Mouse (Mus musculus) embryonic facial prominence, embryonic 11.5 days (tissue): ENCODE data around the gene Rdm1. TPM values are rescaled to one million over a fixed set of nuclear protein-coding genes. Genes with fewer than 3 reads are reported as not detected.
"Not testable (repeated sequence)": the region's sequence is repeated elsewhere in the genome, so short reads cannot be mapped to it uniquely, and the experiment has no call there.

Experiments used
- ATAC-seq: fragments of 200-750 bp; cut with Nextera tagmentation; replicated peaks from 2 replicates; pipeline ENCODE4 v1.8.0; 2017; ENCODE audit warnings: low read depth; ENCODE audit not compliant: insufficient number of reproducible peaks, low FRiP score, low TSS enrichment
- DNase-seq: peaks from one replicate; pipeline ENCODE4 v3.0.0-alpha.2; 2015; ENCODE audit warnings: low spot score
- H3K27ac ChIP-seq: fragments of 300-500 bp; sonication (generic); replicated peaks from 2 replicates; pipeline ENCODE4 v1.5.1; 2014; ENCODE audit warnings: mild to moderate bottlenecking, low read depth, low read length, control low read depth
- H3K27me3 ChIP-seq: fragments of 300-500 bp; sonication (generic); 2 replicates; pipeline ENCODE4 v1.6.1; 2014; ENCODE audit warnings: mild to moderate bottlenecking, low read length, moderate library complexity, mixed read lengths; ENCODE audit not compliant: control insufficient read depth, insufficient read depth
- H3K36me3 ChIP-seq: fragments of 300-500 bp; sonication (generic); replicated peaks from 2 replicates; pipeline ENCODE4 v1.6.1; 2014; ENCODE audit warnings: low read depth, mild to moderate bottlenecking, low read length, moderate library complexity, mixed read lengths; ENCODE audit not compliant: control insufficient read depth, insufficient read depth
- H3K4me1 ChIP-seq: fragments of 300-500 bp; sonication (generic); 2 replicates; pipeline ENCODE4 v1.6.1; 2014; ENCODE audit warnings: low read length, mixed read lengths; ENCODE audit not compliant: control insufficient read depth, insufficient read depth
- H3K4me2 ChIP-seq: fragments of 300-500 bp; sonication (generic); 2 replicates; pipeline ENCODE4 v1.6.1; 2014; ENCODE audit warnings: low read depth, mild to moderate bottlenecking, control low read depth, low read length, moderate library complexity
- H3K4me3 ChIP-seq: fragments of 300-500 bp; sonication (generic); 2 replicates; pipeline ENCODE4 v1.5.1; 2014; ENCODE audit warnings: low read depth, low read length, control low read depth
- H3K9ac ChIP-seq: fragments of 300-500 bp; sonication (generic); replicated peaks from 2 replicates; pipeline ENCODE4 v1.6.1; 2014; ENCODE audit warnings: mild to moderate bottlenecking, control low read depth, low read length
- H3K9me3 ChIP-seq: fragments of 300-500 bp; sonication (generic); replicated peaks from 2 replicates; pipeline ENCODE4 v1.6.1; 2016; ENCODE audit warnings: mild to moderate bottlenecking, low read length, inconsistent platforms, mixed read lengths; ENCODE audit not compliant: control insufficient read depth
- WGBS: fragments of 180-500 bp; shearing (Covaris S2); extraction: QIAGEN DNeasy Blood & Tissue Kit; methylation state at CpG from one replicate; pipeline ENCODE4 v1.1.7; 2014; 5-methylcytosine and 5-hydroxymethylcytosine counted together
- polyA plus RNA-seq: library from polyadenylated mRNA; unstranded; fragments of >200 nt; fragmentation: Nextera tagmentation; extraction: Ambion mirVana; gene quantifications from 2 replicates; pipeline ENCODE4 v1.2.1, GENCODE M21; 2014

Rdm1 gene
- polyA plus RNA-seq, 1 experiment from 2014 or later: 43.0 TPM

DNA sequence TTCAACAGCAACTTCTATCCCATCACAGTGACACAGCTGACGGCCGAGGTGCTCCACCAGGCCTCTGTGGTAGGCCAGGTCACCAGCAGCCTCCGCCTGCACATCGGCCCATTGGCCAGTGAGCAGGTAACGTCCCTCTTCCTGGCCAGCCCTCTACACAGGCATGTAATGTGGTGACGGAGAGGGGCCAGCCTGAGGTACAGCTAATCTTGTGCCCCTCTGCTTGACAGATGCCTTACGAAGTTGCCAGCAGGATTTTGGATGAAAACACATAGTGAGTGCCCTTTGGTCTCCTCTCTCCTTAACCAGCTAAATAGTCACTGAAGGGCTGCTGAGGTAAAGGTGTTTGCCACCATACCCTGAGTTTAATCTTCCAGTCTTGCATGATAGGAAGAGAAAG is 38.1 kb upstream of the Rdm1 start:
- 87% methylated on average over 7 of the region's 7 CpGs for WGBS
- Histone ChIP-seq H3K27ac (no peak overlapping the region), H3K27me3 (no peaks in the 10 kb centered on the region), H3K4me3 (no peak overlapping the region), H3K4me2 (no peak overlapping the region), H3K36me3 (no peaks in the 10 kb centered on the region), H3K4me1 (no peaks in the 10 kb centered on the region), H3K9ac (no peak overlapping the region), H3K9me3 (no peaks in the 10 kb centered on the region)
- no peak for ATAC-seq
- no peak for DNase-seq

DNA sequence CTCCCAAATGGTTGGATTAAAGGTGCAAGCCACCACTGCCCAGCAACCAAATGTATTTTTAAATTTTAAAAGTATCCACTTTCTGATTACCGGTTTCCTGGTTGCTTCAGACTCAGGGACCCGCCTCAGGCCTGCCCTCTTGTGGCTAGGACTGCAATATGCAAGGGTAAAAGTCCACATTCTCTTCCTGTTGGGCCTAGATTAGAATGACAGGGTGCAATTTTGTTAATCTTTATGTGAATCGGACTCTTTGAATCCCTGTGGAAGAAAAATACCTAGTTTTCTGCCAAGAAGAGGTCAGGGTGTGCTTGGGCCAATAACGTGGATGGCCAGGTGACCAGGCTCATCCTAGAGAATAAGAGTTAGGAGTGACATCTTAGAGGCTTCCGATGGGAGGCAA is 37.6 kb upstream of the Rdm1 start:
- no peak overlapping the region for H3K27ac ChIP-seq
- 32% methylated on average over 5 of the region's 5 CpGs for WGBS
- H3K4me3 ChIP-seq: no peak overlapping the region
- no peaks in the 10 kb centered on the region for H3K9me3 ChIP-seq
- no peaks in the 10 kb centered on the region for H3K27me3 ChIP-seq
- no peaks in the 10 kb centered on the region for H3K36me3 ChIP-seq
- H3K9ac ChIP-seq: no peak overlapping the region
- DNase-seq: peak; percentile 73
- no peak for ATAC-seq
- H3K4me2 ChIP-seq: no peak overlapping the region
- no peaks in the 10 kb centered on the region for H3K4me1 ChIP-seq

DNA sequence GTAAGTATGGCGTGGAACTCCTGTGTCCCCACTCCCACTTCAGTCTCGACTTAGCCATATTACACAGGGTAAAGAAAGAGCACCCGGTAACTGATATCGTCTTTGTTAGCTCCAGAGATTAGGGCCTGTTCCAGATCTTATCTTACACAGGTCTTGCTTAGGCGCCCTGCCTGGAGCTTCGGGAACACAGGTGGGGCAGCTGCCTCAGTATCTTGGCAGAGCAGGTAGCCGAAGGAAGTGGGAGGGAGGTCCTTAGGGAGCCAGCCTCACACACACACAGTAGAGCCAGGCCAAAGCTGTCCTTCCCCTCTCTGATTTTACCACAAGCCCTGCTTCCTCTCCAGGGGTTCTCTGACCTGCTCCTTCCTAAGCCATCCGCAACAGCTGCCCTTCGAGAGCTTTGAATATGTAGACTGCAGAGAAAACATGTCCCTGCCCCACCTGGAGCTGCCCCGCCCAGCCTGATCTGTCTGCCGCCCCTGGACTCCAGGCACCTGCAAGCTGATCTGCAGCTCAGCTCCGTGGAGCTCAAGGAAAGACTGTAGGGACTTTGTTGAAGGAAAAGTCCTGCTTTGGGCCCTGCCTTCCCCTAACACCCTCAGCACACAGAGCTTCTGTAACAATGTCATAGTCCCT is 36.9 kb upstream of the Rdm1 start:
- Histone ChIP-seq H3K9me3 (no peaks in the 10 kb centered on the region), H3K4me2 (no peak overlapping the region), H3K36me3 (no peaks in the 10 kb centered on the region), H3K4me1 (no peaks in the 10 kb centered on the region), H3K27me3 (no peaks in the 10 kb centered on the region), H3K27ac (no peak overlapping the region), H3K9ac (no peak overlapping the region), H3K4me3 (no peak overlapping the region)
- no peak for DNase-seq
- ATAC-seq: no peak
- 76% methylated on average over 12 of the region's 12 CpGs for WGBS

DNA sequence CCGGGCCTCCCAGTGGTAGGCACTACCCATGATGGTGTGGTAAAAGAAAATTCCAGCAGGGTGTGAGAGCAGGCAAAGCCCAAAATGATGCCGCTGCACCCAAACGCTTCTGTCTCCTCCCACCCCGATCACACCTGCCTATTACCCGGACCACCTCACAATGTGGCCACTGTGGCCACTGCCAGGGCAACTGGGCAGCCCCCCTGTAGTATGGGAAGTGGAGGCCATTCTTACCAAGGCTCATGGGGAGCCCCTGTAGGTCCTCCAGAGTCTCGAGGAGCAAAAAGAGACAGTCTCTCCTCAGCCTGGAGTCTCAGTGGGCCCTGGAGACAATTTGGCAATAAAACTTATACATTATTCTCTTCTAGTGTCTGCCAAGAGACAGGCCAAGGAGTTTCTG is 27.8 kb upstream of the Rdm1 start, which contains the start of gene Gm11634:
Gm11634 (minus strand) TSS at position 101 of the 400 bp plus-strand sequence.
- ATAC-seq (no peak), DNase-seq (no peak)
- no peak within 1 kb of the TSS for H3K4me2 ChIP-seq
- no peak within 1 kb of the TSS for H3K4me3 ChIP-seq
- H3K4me1 ChIP-seq: no peaks in the 10 kb centered on the region
- H3K36me3 ChIP-seq: no peaks in the 10 kb centered on the region
- no peaks in the 10 kb centered on the region for H3K9me3 ChIP-seq
- H3K27ac ChIP-seq: no peak within 1 kb of the TSS
- WGBS: 77% methylated on average over 6 of the region's 6 CpGs
- no peak within 1 kb of the TSS for H3K9ac ChIP-seq
- H3K27me3 ChIP-seq: no peaks in the 10 kb centered on the region

DNA sequence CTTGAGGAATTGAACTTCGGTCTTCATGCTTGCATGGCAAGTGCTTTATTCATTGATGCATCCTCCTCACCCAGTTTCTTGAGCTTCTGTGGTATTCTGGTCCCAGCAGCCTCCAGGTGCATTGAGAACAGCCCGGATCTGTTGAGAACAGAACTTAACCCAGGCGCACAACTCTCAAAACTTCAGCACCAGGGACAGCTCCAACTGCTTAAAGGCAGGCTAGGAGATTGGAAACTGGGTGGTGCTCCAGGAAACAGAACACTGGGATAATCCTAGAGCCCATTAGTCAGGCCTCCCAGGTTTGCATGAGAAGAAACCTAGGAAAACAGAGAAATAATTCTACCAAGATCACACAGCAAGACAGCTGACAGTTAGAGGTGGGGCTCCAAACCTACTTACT is 24.5 kb upstream of the Rdm1 start:
- H3K9ac ChIP-seq: no peak overlapping the region
- H3K4me2 ChIP-seq: no peak overlapping the region
- H3K4me3 ChIP-seq: no peak overlapping the region
- no peaks in the 10 kb centered on the region for H3K4me1 ChIP-seq
- no peaks in the 10 kb centered on the region for H3K9me3 ChIP-seq
- no peaks in the 10 kb centered on the region for H3K36me3 ChIP-seq
- H3K27ac ChIP-seq: no peak overlapping the region
- ATAC-seq: no peak
- WGBS: 11% methylated on average over 3 of the region's 3 CpGs
- DNase-seq: peak; percentile 94
- no peaks in the 10 kb centered on the region for H3K27me3 ChIP-seq

DNA sequence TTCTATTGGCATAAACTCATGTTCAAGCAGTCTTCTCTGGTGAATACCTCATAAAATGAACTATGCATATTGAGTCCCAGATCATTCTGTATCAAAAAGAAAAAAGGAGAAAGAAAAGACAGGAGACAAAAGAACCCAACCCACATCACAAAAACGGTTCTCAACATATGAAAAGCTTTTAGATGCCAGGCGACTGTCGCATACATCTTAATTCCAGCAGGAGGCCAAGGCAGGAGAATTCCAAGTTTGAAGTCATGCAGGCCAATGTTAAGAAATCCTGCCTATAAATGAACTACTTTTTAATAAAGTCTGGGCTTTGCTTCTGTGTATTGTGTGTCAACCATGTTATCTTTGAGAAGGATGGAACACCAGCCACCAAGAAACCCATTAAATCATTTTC is 22.9 kb upstream of the Rdm1 start:
- DNase-seq (no peak), ATAC-seq (no peak)
- Histone ChIP-seq H3K4me1 (no peaks in the 10 kb centered on the region), H3K4me3 (no peak overlapping the region), H3K36me3 (no peaks in the 10 kb centered on the region), H3K4me2 (peak overlapping the region; percentile 26; the same call in 1 of the 2 replicates), H3K9ac (no peak overlapping the region), H3K9me3 (no peaks in the 10 kb centered on the region), H3K27ac (no peak overlapping the region), H3K27me3 (no peaks in the 10 kb centered on the region)
- WGBS: 2% methylated on average over 3 of the region's 3 CpGs

DNA sequence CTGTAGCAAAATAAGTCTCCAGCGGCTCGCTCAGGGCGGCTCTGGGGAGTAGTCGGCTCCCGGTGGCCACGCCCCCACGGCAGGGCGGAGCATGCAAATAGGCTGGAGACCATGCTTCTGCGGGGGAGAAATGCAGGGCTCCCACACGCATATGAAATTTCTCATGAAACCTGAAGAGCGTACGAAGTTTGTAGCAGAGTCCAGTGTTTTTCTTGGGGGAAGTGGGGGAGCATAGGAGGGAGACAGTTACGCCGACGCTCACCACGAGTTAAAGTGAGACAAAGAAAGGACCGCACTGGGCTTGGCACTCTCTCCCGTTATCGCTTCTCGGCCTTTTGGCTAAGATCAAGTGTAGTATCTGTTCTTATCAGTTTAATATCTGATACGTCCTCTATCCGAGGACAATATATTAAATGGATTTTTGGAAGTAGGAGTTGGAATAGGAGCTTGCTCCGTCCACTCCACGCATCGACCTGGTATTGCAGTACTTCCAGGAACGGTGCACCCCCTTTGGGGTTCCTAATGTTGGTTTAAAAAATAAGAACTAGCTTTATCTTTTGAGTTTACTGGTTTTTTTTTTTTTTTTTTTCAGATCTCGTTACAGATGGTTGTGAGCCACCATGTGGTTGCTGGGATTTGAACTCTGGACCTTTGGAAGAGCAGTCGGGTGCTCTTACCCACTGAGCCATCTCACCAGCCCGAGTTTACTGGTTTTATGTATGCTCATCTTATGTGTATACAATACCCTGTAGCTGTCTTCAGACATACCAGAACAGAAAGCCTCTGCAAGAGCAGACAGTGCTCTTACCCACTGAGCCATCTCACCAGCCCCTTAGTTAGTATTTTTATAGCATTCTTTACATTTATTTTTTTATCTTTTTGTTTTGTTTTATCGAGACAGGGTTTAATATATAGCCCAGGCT is 22.2 kb upstream of the Rdm1 start:
- Histone ChIP-seq H3K4me3 (0 out of 2 replicates have a peak overlapping the region, but pooled peaks have one; percentile 9), H3K4me2 (peak overlapping the region; percentile 26)
- H3K27me3 ChIP-seq, H3K27ac ChIP-seq, H3K36me3 ChIP-seq, H3K9ac ChIP-seq, H3K9me3 ChIP-seq, H3K4me1 ChIP-seq: not testable (repeated sequence)
- WGBS: 1% methylated on average over 30 of the region's 30 CpGs
- ATAC-seq (peak; percentile 59), DNase-seq (peak; percentile 86)

DNA sequence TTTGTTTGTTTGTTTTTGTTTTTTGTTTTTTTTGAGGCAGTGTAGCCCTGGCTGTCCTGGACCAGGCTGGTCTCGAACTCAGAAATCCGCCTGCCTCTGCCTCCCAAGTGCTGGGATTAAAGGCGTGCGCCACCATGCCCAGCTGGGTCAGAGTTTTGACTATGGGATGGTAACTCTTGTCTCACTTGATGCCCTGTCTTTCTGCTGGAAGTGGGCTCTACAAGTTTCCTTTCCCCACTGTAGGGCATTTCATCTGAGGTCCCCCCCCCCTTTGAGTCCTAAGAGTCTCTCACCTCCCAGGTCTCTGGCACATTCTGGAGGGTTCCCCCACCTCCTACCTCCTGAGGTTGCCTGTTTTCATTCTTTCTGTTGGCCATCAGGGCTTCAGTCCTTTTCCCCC is 19.9 kb upstream of the Rdm1 start:
- ATAC-seq, H3K4me1 ChIP-seq, H3K27ac ChIP-seq, H3K9me3 ChIP-seq, H3K9ac ChIP-seq, DNase-seq, H3K27me3 ChIP-seq, H3K4me2 ChIP-seq, H3K4me3 ChIP-seq, H3K36me3 ChIP-seq: not testable (repeated sequence)
- 89% methylated on average over 4 of the region's 4 CpGs for WGBS
